Mouse (Mus musculus) adrenal gland, postnatal 25 days (tissue): Measurements from ENCODE around the gene Erbb4. TPM values are rescaled to one million over a fixed set of nuclear protein-coding genes. Genes with fewer than 3 reads are reported as not detected.

Experiments
- DNase-seq: peaks from one replicate; pipeline ENCODE4 v3.0.0; 2021; ENCODE audit warnings: mixed read lengths
- total RNA-seq: library from RNA; stranded (reverse); gene quantifications from 2 replicates; pipeline ENCODE4 v1.2.3, GENCODE M21; 2021

Gene Erbb4
- total RNA-seq, 1 experiment from 2014 or later: 0.94 TPM

DNA sequence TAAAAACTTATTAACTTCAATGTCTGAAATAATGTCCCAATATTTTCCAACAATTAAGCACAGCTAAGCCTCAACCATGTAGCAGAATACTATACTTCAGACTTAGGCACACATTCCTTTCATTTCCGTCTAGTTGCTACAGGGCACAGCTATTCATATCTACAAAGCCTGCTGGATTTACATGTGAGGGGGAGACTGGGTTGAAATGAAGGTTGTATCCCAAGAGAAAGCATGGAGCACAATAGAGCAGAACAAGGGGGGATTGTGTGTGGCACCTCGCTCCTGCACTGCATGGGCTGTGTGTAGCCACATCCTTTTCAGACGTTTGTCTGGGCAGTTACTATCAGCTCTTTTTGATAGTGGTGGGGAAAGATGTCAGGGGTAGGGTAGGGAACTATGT, 83.0 kb downstream of the Erbb4 start:
- DNase-seq: no peak

GRCm38 (mm10) chr1:69023157-69023925, 84.5 kb downstream of the Erbb4 start:
- DNase-seq: no peak

DNA sequence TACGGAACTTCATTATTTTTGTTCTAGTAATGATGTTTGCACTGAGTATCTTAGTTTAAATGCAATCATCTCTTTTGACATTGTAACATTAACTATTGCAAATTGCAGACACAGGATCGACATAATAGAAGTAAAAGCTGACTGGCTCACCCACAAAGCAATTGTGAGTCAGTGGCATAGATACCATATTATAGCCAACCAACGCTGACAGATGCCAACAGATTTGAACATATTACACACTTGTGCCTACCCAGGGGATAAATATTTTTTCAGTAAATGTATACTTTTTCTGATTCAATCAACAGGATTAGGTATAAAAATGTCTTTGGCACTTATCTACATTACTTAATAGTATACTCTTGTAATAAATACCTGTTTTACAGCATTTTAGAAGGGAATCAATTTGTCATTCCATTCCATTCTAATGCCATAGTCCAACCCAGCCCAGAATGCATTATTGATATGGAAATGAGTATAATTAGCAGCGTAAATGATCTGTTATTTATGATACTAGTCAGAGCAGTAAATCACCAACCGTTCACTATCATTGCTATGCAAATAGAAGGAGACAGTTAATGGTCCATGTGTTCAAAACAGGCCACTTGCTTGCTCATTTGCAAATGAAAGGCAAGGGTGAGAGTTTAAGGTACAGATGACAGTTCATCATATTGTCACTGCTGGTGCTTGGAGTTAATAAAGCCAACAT, 97.9 kb downstream of the Erbb4 start:
- DNase-seq: no peak

- no peak for DNase-seq
These were observed 106.5 kb downstream of the Erbb4 start for GRCm38 (mm10) chr1:69001371-69001770.

GRCm38 (mm10) chr1:68979251-68979650, 128.6 kb downstream of the Erbb4 start:
- DNase-seq: no peak

DNA sequence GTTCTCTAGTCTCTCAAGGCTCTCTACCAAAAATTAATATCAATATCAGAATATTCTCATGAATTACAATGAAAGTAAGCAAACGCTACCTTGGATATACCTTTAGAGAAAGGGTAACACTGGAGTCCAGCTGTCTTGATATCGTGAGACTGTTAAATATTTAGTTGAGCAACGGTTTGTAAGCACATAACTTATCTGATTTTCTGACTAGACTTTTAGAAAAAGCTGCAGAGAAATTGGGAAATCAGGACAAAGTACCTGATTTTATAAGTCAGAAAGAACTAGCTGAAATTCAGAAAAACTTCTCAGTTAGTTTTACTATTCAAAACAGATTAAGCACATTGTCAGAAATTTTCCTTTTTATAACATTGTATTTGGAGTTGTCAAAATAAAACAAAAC, 129.3 kb downstream of the Erbb4 start:
- no peak for DNase-seq

- DNase-seq: no peak
These were observed 134.3 kb downstream of the Erbb4 start for GRCm38 (mm10) chr1:68973355-68974127.

DNA sequence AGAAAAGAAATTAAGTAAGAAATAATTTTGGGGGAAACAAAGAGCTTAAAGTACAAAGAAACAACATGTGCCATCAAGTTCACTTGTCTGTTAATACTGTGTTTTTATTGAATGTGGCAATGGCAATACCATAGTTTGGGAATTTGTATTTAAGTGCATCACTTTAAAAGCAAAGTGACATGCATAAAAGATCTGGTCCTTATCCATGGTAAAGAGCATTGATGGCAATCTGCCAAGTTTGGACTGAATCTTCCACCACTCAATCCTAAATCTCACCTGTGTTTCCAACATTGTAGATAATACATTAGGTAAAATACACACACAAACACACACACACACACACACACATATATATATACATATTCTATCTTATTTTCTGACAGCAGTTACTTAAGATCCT, 143.7 kb downstream of the Erbb4 start:
- no peak for DNase-seq

DNA sequence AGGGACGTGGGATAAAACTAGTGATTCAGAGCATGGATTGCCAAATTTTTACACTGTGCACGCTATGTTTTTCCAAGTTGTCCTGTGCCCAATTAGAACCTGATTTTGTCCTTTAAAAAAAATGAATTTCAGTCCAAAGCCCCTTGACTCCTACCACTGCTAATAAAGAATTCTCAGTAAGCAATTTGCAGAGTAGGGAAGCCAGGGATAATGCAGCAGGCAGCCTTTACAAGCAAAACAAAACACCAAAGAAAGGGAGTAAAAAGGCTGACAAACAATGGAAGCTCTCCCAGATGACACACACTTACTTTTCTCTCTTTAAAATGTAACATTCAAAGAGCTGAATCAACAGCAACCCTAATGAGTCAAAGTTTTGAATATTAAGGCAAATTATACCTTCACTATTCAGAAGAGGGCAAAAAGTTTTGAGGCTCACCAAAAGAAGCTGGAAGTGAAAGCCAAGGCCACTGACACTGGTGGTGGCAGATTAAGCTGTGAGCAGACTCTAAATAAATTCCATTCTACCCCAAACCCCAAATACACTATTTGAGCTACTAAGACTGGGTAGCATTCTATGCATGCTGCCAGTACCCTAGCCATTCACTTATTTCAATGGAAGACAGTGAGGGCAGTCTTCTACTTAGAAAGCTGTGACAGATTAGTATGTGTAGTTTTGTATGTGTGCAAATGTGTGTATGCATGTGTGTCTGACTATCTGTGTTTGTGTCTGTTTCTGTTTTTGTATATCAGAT, 146.3 kb downstream of the Erbb4 start:
- no peak for DNase-seq

DNA sequence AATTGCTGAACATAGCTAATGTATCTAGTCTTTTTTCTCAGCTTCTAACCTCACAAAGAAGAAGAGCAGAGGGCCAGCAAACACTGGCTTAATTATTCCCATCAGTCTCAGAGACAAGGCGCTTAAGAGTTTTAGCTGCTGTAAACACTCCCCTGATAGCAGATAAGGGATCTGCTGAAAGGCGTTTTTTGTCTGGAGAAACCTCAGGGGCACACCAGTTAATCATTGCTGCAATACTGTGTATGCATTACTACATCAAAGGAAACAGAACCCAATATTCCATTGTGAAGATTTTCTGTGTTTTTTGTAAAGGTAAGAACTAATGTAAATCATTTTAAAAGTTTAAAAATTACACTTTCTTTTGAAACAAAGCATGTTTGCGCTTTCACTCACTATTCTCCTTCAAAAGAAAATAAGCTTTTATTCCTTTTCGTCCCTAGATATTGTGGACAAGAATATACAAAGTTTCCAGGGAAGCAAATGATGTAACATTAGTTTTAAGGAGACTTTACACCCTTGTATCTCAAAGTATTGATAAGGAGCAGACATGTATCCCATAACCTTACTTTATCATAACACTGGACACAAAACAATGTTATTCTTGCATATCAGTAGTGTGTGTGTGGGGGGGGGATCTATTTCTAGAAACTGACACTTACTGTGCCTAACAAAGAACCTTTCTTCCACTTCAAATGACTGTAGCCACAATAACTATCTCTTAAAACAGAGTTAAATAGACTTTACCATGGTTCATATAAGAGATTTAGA, 150.9 kb downstream of the Erbb4 start:
- no peak for DNase-seq

DNA sequence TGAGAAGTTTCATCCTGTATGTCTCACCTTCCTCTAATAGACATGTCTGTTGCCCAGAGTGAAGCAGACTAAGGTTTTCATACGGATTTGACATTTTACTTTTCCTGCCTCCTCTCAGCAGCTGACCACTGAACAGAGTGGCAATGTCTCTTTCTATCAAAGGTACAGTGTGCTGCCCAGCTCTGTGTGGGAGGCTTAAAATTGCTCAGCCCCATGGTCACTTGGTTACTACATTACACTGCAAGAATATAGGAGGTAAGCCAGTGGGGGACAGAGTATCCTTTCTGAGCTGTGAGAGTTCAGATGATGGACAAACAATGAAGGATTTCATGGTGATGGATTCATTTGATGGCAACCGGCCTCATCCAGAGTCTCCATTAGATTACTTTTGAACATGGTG, 152.4 kb downstream of the Erbb4 start:
- no peak for DNase-seq

DNA sequence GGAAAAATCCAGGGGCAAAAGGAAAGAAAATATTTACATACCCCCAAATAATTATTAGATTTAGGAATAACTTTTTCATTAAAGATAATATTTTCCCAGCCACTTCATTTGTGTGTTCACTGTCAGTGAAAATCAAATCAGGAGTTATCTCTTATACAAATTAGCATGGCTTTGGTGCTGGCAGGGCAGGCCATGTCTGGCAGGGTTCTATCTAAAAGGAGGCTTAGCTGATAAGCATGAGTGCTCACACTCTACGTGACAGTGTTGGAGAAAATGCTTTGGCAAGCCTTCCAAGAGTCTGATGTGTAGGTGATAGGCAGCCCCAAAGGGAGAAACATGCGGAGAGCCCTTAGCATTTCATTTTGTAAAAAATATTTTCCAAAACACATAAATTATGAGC, 164.7 kb downstream of the Erbb4 start:
- DNase-seq: no peak

GRCm38 (mm10) chr1:68934804-68935203, 173.1 kb downstream of the Erbb4 start:
- no peak for DNase-seq

DNA sequence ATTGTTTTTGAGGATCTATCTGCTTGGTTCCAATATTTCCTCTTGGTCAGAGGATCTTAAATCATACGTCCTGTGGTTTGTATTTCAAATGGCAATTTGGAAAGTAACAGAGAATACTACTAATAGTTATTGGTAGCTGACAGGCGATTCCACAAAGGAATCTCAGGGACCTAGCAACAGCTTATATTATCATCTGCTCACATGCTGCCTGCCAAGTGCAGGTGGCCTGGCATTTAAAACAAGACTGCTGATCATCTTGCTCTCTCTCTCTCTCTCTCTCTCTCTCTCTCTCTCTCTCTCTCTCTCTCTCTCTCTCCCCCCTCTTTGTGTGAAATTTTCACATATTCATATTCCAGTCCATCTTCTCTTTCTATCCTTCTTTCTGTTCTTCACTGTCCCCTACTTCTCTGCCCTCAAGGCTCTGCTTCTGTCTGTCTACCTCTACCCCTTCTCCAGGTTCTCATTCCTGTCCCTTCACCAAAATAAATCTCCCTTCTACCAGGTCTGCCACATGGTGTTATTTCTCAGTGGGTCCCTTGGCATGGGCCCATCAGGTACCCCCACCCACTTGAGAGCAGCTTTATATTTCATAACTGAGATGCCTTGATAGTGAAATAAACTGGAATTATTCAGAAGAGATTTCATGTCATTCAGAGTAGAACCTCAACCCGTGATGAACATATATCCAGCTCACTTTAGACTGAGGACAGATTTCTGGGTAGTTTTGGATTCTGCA, 174.4 kb downstream of the Erbb4 start:
- DNase-seq: no peak

GRCm38 (mm10) chr1:68917828-68918227, 190.0 kb downstream of the Erbb4 start:
- no peak for DNase-seq

GRCm38 (mm10) chr1:68892041-68892440, 215.8 kb downstream of the Erbb4 start:
- DNase-seq: no peak

- no peak for DNase-seq
These were observed 221.0 kb downstream of the Erbb4 start for GRCm38 (mm10) chr1:68886823-68887222.

GRCm38 (mm10) chr1:68874954-68875353, 232.9 kb downstream of the Erbb4 start:
- DNase-seq: no peak

- no peak for DNase-seq
These were observed 234.2 kb downstream of the Erbb4 start for GRCm38 (mm10) chr1:68873635-68874020.

DNA sequence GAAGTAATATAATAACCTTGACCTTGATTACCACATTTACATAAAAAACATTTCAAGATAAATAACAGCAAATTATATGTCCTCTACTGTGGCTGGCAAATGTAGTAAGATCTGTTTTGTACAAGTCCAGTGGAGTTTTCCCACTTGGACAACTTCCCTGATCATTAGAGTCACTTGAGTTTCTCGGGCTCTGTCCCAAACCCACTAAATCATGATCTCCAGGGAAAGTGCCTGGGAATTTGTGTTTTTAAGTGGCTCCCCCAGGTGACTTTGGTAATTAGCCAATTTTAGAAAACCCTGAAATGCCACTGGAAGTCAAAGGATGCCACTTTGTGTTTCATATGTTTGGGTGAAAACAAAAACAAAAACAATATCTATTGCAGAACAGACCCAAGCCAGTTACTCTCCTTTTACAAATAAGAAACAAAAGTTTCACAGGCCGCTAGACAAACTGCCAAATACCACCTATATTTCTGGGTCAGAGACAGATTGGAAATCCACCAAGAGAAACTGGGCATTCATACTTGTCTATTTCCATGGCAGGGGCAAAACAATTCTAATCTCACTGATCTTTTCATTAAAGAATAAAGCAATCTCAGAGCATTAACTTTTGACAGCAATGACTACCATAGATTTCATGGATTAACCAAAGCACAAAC, 234.8 kb downstream of the Erbb4 start:
- DNase-seq: no peak
